Mouse (Mus musculus) ovary, adult 10 weeks (tissue): ENCODE measurements around the gene Pdxp. TPM values are rescaled to one million over a fixed set of nuclear protein-coding genes. Genes with fewer than 3 reads are reported as not detected.

ENCODE experiments used
- polyA plus RNA-seq: library from polyadenylated mRNA; stranded (reverse); fragments of 350-450 nt; fragmentation: Illumina TruSeq; extraction: RNeasy Lipid Tissue Mini Kit (QIAGEN cat#74804); gene quantifications from one replicate; pipeline ENCODE4 v1.2.3, GENCODE M21; 2014

Gene Pdxp
- 0.68 TPM for polyA plus RNA-seq

DNA sequence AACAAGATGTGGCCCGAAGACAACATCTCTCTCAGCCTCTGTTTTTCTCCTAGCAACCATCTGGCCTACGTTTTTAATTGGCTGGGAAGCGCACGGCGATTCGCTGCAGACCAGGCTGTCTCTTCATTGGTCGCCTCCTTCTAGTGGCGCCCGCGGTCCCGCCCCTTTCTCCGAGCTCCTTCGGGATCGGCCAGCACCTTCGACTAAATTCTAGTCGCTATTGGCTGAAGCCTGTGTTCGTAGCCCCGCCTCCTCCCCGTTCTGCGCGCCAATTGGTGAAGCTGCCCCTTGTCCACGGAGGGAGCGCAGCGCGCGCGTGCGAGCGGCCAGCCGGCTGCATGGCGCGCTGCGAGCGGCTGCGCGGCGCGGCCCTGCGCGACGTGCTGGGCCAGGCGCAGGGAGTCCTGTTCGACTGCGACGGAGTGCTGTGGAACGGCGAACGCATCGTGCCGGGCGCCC is at the start of gene Pdxp:
Gene Pdxp, plus strand, starts transcription at position 288 of the 459 bp plus-strand sequence.

DNA sequence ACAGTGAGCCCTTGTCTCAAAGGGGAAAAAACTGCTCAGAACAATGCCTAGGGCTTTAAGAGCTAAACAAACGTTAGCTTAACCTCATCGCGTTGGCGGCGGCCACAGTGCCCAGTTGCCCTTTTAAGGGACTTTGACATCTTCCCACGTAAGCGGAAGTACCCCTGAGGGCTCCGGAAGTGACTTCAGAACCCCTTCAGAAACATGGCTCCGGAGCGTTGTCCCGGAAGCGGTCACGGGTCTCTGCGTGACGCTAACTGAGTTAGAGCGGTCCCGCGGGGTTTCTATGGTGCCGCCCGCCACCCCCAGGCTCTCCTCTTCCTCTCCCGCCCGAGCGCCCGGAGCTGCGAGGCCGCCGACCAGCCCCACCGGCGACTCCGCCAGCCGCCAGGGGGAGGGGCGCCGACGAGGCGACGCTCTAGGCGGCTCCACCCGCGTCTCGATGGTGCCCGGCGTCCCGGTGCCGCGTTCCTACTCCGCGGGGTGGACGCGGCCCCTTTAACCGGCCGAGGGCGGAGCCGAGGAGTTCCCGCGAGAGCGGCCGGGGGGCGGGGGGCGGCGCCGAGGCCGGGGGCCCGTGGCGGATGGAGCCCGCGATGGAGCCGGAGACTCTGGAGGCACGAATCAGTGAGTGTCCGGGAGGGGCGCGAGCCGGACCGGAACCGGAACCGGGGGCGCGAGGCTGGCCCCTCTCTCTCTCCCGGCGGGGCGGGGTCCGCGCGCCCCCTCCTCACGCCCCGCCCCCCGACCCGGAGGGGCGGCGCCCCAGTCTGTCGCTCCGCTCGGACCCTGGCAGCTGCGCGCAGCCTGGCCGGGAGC is 36.5 kb upstream of the Pdxp start, which contains the start of gene Gga1:
Gene Gga1, plus strand, starts transcription at position 200 of the 819 bp plus-strand sequence.

DNA sequence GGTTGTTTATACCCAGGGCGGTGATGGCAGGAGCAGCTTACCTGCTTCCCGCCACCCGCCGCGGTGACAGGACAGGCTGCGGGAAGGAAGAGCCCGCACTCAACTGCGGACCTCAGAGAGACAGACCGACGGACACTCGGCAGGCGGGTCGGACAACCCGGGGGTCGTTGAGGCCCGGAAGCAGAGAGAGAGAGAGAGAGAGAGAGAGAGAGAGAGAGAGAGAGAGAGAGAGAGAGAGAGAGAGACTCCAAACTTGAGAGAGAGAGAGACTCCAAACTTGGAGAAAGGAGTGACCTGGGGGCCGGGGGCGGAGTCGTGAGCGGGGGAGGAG is 14.3 kb upstream of the Pdxp start, which contains the start of gene Gm49510:
Gene Gm49510, plus strand, starts transcription at position 259 of the 331 bp plus-strand sequence.

DNA sequence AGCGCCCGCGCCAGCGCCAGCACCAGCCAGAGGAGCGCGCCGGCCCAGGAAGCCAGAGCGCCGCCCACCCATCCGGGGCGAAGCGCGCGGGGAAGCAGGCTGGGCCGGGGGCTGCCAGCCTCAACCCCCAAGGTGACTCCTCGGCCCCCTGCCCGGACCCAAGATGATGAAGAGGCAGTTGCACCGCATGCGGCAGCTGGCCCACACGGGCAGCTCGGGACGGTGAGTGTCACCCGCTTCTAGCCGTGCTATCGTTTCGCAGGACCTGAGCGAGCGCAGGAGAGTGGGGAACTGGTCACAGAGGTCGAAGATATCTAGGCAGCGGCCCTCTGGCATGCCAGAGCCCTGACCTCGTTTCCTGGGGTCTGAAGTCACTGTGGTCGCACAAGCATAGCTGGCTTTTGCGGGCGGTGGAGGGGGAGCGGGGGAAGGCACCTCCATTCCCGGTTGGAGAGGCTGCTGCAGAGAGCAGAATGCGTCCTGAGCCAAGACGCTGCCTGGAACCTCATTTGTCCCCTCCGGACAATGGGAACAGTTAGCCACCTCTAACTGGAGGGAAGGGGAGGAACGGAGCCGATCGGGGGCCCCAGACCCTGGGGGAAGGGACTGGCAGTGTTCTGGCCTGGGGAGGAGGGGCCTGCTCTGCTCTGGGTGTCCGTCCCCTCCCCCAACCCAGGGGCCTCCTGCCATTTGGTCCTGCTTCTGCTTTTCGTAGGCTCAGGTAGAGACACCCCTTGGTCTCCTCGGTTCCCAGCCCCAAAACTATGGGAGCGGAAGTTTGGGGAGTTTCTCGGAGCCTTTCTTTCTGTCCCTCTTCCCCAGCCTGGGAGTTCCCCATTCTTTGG is 13.8 kb upstream of the Pdxp start, which contains the start of gene Sh3bp1:
Gene Sh3bp1, plus strand, starts transcription at position 29 of the 845 bp plus-strand sequence.

DNA sequence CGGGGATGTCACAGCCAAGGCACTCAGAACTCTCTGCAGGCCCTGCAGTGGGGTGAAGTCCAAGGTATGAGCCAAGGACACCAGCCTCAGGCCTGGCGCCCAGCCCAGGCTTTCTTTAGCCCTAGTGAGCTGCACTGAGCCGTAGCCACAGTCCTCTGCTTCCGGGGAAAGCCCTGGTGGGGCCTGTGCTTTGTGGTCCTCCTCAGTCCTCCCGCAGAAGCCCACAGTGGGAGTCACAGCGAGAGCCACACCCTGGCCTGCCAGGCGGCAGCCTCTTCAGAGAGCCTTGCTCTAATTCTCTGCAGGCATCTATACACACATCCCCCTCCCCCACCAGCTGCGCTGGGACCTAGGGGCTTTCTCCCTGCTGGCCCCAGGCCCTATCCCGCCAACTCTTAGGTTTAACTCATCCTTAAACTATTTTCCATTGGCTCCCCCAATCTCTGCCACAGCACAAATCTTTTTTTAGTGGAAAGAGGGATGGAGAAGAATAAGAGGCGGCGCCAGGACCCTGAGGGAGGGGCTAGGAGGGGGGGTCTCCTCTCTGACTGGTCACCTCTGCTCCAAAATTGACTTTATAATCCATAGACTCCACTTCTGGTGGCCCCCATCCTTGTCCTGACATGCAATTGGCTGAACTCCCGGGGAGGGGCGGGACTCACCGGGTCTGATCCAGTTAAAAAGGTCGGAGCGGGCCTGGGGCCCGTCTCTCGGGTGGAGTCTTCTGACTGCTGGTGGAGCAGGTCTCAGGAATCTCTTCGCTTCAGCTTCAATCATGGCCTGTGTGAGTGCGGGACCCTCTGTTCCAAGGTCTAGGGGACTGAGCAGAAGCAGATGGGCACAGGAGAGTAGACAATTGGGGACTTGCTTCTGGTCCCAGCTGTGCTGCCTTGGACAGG is 12.6 kb downstream of the Pdxp start, which contains the start of gene Lgals1:
Gene Lgals1, plus strand, starts transcription at position 705 of the 899 bp plus-strand sequence.

DNA sequence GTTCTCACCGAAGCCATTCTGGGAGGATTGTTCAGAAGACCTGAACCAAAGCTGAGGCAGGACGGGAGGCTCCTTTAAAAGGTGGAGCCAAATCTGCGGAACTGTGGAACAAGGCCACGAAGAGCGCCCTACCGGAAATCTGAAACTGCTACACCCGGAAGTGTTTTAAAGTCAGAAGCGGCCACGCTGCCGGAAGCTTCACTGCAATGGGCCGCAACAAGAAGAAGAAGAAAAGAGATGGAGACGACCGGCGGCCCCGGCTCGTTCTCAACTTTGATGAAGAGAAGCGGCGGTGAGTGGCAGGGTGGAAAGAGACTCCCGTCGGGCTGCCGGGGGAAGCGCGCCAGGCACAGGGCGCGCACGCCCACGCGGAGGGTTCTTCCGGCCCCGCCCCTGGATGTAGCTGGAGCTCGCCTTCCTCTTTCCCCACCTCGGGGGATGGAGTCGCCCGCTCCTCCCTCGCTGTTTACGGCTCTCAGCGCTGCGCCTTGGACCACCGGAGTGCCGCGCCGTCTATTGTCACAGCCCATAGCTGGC is 21.1 kb downstream of the Pdxp start, which contains the start of gene Nol12:
Gene Nol12, plus strand, starts transcription at position 150 of the 537 bp plus-strand sequence.

DNA sequence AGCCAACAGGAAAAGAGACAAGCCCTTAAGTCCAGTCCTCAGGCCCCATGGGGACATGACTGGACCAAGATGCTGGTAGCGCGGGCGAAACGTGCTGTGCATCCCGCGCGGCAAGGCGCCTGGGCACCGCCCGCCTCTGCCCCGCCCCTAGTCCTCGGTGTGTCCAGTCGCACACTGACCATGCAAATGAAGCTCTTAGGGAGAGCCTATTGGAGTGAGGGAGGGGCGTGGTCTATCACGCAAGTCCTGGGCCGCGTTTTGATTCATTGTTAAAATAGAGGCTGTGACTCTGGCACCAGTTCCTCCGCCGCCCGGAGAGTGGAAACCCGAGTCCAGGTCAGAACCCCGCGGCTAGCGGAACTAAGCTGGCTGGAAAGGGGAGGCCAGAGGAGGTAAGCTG is 33.9 kb downstream of the Pdxp start, which contains the start of gene Triobp:
Gene Triobp, plus strand, starts transcription at position 68 of the 400 bp plus-strand sequence.

Other genes starting within 250 kb of the Pdxp start
- gene Elfn2, start 195.1 kb upstream of the Pdxp start, polyA plus RNA-seq: not detected
- 0.91 TPM for gene Mfng, start 140.4 kb upstream of the Pdxp start, polyA plus RNA-seq
- 0.14 TPM for gene Card10, start 110.9 kb upstream of the Pdxp start, polyA plus RNA-seq
- gene Cdc42ep1, start 71.3 kb upstream of the Pdxp start, polyA plus RNA-seq: not detected
- gene Lgals2, start 58.4 kb upstream of the Pdxp start, polyA plus RNA-seq: 2.3 TPM
- not detected for gene Gga1, start 36.7 kb upstream of the Pdxp start, polyA plus RNA-seq
- not detected for gene Gm49510, start 14.3 kb upstream of the Pdxp start, polyA plus RNA-seq
- 0.43 TPM for gene Sh3bp1, start 14.2 kb upstream of the Pdxp start, polyA plus RNA-seq
- 1.5 TPM for gene Lgals1, start 12.8 kb downstream of the Pdxp start, polyA plus RNA-seq
- 3.5 TPM for gene Nol12, start 21.0 kb downstream of the Pdxp start, polyA plus RNA-seq
- gene Triobp, start 33.8 kb downstream of the Pdxp start, polyA plus RNA-seq: 2.4 TPM
- 118 TPM for gene H1f0, start 114.5 kb downstream of the Pdxp start, polyA plus RNA-seq
- not detected for gene Galr3, start 128.0 kb downstream of the Pdxp start, polyA plus RNA-seq
- 1.00 TPM for gene Ankrd54, start 149.0 kb downstream of the Pdxp start, polyA plus RNA-seq
- gene Eif3l, start 161.3 kb downstream of the Pdxp start, polyA plus RNA-seq: 118 TPM
- gene Micall1, start 195.0 kb downstream of the Pdxp start, polyA plus RNA-seq: 6.9 TPM
- gene Polr2f, start 227.1 kb downstream of the Pdxp start, polyA plus RNA-seq: not detected
- gene 1700088E04Rik, start 227.3 kb downstream of the Pdxp start, polyA plus RNA-seq: 1.6 TPM